Mouse (Mus musculus) midbrain, embryonic 14.5 days (tissue): Measurements from ENCODE around the gene Gm28557. TPM values are rescaled to one million over a fixed set of nuclear protein-coding genes. Genes with fewer than 3 reads are reported as not detected.
A peak's percentile ranks its signal among the peaks of the same experiment; 100 is the strongest.
"Not testable (repeated sequence)": the region's sequence is repeated elsewhere in the genome, so short reads cannot be mapped to it uniquely, and the experiment has no call there.

Experiments
- ATAC-seq: fragments of 200-750 bp; cut with Nextera tagmentation; 2 replicates; pipeline ENCODE4 v1.8.0; 2017; ENCODE audit warnings: moderate number of reproducible peaks, moderate library complexity; ENCODE audit not compliant: low FRiP score, low TSS enrichment
- DNase-seq: peaks from one replicate; pipeline ENCODE4 v3.0.0-alpha.2; 2015
- H3K27ac ChIP-seq: fragments of 300-500 bp; sonication (generic); replicated peaks from 2 replicates; pipeline ENCODE4 v1.5.1; 2014; ENCODE audit warnings: mild to moderate bottlenecking, low read depth, low read length, moderate library complexity
- H3K27me3 ChIP-seq: fragments of 300-500 bp; sonication (generic); 2 replicates; pipeline ENCODE4 v1.6.1; 2014; ENCODE audit warnings: low read length, control low read depth, mixed read lengths; ENCODE audit not compliant: control insufficient read depth, insufficient read depth
- H3K36me3 ChIP-seq: fragments of 300-500 bp; sonication (generic); 2 replicates; pipeline ENCODE4 v1.6.1; 2014; ENCODE audit warnings: low read length, control low read depth; ENCODE audit not compliant: control insufficient read depth, insufficient read depth
- H3K4me1 ChIP-seq: fragments of 300-500 bp; sonication (generic); 2 replicates; pipeline ENCODE4 v1.6.1; 2014; ENCODE audit warnings: mild to moderate bottlenecking, antibody characterized with exemption, low read length, control low read depth; ENCODE audit not compliant: control insufficient read depth, insufficient read depth
- H3K4me2 ChIP-seq: fragments of 300-500 bp; sonication (generic); 2 replicates; pipeline ENCODE4 v1.6.1; 2014; ENCODE audit warnings: mild to moderate bottlenecking, low read length, moderate library complexity
- H3K4me3 ChIP-seq: fragments of 300-500 bp; sonication (generic); replicated peaks from 2 replicates; pipeline ENCODE4 v1.5.1; 2014; ENCODE audit warnings: low read depth, low read length
- H3K9ac ChIP-seq: fragments of 300-500 bp; sonication (generic); replicated peaks from 2 replicates; pipeline ENCODE4 v1.6.1; 2014; ENCODE audit warnings: mild to moderate bottlenecking, low read length, moderate library complexity
- H3K9me3 ChIP-seq: fragments of 300-500 bp; sonication (generic); 2 replicates; pipeline ENCODE4 v1.6.1; 2016; ENCODE audit warnings: low read length, control low read depth, mixed read lengths; ENCODE audit not compliant: control insufficient read depth
- WGBS: fragments of 180-500 bp; shearing (Covaris S2); extraction: QIAGEN DNeasy Blood & Tissue Kit; methylation state at CpG from one replicate; pipeline ENCODE4 v1.1.7; 2014; 5-methylcytosine and 5-hydroxymethylcytosine counted together
- polyA plus RNA-seq: library from polyadenylated mRNA; unstranded; fragments of >200 nt; fragmentation: Nextera tagmentation; extraction: Ambion mirVana; gene quantifications from 2 replicates; pipeline ENCODE4 v1.2.1, GENCODE M21; 2014

Gene Gm28557
- polyA plus RNA-seq: 1.0 and 2.0 TPM in 2 replicates

GRCm38 (mm10) chr13:67108194-67108820, at the start of gene Gm28557:
Gm28557 (minus strand) TSS chr13:67108604.
- 0 out of 2 replicates have a peak within 1 kb of the TSS, but pooled peaks have one; percentile 43 for H3K27ac ChIP-seq
- H3K36me3 ChIP-seq: no peaks in the 10 kb centered on the region
- DNase-seq (peak; percentile 98), ATAC-seq (peak; percentile 97)
- peak within 1 kb of the TSS; percentile 61 for H3K9ac ChIP-seq
- no peaks in the 10 kb centered on the region for H3K27me3 ChIP-seq
- under 1% methylated on average over 17 of the region's 17 CpGs for WGBS
- H3K4me2 ChIP-seq: peak within 1 kb of the TSS; percentile 76
- H3K4me1 ChIP-seq: peaks cover 4% of the 10 kb centered on the region; the same call in 1 of the 2 replicates
- no peaks in the 10 kb centered on the region for H3K9me3 ChIP-seq
- H3K4me3 ChIP-seq: peak within 1 kb of the TSS; percentile 46

GRCm38 (mm10) chr13:67128038-67128721, 19.8 kb upstream of the Gm28557 start:
- Histone ChIP-seq H3K27ac (peak overlapping the region; percentile 68), H3K27me3 (no peaks in the 10 kb centered on the region), H3K4me2 (peak overlapping the region; percentile 78), H3K4me3 (peak overlapping the region; percentile 55), H3K9me3 (no peaks in the 10 kb centered on the region), H3K9ac (peak overlapping the region; percentile 74), H3K36me3 (no peaks in the 10 kb centered on the region), H3K4me1 (peaks cover 6% of the 10 kb centered on the region)
- DNase-seq: peak; percentile 94
- WGBS: under 1% methylated on average over 18 of the region's 18 CpGs
- peak; percentile 97 for ATAC-seq

DNA sequence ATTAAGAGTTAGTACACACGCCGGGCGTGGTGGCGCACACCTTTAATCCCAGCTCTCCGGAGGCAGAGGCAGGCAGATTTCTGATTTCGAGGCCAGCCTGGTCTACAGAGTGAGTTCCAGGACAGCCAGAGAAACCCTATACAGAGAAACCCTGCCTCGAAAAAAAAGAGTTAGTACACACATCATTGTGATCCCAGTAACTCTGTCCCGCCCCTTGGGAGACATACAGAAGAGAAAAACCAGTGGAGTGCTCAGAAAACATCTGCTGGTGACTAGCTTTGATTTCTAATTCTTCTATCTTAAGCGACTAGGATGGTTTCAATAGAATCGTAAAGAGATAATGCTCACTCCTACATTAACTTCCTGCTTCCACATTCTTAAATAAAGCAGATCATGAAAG, 19.1 kb upstream of the Gm28557 start:
- peak overlapping the region; percentile 78 for H3K4me2 ChIP-seq
- H3K36me3 ChIP-seq, H3K9me3 ChIP-seq, H3K27me3 ChIP-seq, H3K4me1 ChIP-seq: not testable (repeated sequence)
- H3K9ac ChIP-seq: peak overlapping the region; percentile 74; the same call in 1 of the 2 replicates
- ATAC-seq (peak; percentile 5), DNase-seq (peak; percentile 6)
- 0 out of 2 replicates have a peak overlapping the region, but pooled peaks have one; percentile 17 for H3K27ac ChIP-seq
- H3K4me3 ChIP-seq: peak overlapping the region; percentile 55
- WGBS: 81% methylated on average over 10 of the region's 10 CpGs

GRCm38 (mm10) chr13:67124460-67124859, 16.1 kb upstream of the Gm28557 start:
- no peak overlapping the region for H3K9ac ChIP-seq
- no peaks in the 10 kb centered on the region for H3K36me3 ChIP-seq
- no peaks in the 10 kb centered on the region for H3K27me3 ChIP-seq
- no peak for DNase-seq
- 95% methylated on average over 1 of the region's 1 CpGs for WGBS
- no peaks in the 10 kb centered on the region for H3K9me3 ChIP-seq
- no peak overlapping the region for H3K4me3 ChIP-seq
- no peak overlapping the region for H3K4me2 ChIP-seq
- ATAC-seq: no peak
- H3K4me1 ChIP-seq: peaks cover 6% of the 10 kb centered on the region
- no peak overlapping the region for H3K27ac ChIP-seq

DNA sequence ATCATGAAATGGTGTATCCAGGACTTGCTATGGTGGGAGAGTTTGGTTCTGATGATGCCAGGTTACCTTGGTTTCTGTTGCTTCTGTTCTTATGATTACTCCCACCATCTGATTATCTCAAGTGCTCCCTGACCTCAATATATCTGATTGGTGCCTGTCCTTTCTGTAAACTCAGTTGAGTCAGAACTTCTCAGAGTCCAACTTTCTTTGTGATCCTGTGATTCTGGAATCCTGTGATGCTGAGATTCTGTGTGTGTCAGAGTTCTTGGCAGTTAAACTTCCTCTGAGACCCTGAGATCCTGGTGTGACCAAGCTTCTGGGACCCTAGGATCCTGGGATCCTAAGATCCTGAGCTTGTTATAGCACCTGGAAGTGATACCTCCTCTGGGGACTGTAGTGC, 13.0 kb upstream of the Gm28557 start, which contains the start of gene Zfp759:
TSS of gene Zfp759 (plus strand) at position 301 of the 400 bp plus-strand sequence.
- H3K9me3 ChIP-seq, H3K4me3 ChIP-seq, H3K9ac ChIP-seq, H3K36me3 ChIP-seq, ATAC-seq, DNase-seq, H3K27ac ChIP-seq, H3K4me2 ChIP-seq, H3K4me1 ChIP-seq, H3K27me3 ChIP-seq: not testable (repeated sequence)

DNA sequence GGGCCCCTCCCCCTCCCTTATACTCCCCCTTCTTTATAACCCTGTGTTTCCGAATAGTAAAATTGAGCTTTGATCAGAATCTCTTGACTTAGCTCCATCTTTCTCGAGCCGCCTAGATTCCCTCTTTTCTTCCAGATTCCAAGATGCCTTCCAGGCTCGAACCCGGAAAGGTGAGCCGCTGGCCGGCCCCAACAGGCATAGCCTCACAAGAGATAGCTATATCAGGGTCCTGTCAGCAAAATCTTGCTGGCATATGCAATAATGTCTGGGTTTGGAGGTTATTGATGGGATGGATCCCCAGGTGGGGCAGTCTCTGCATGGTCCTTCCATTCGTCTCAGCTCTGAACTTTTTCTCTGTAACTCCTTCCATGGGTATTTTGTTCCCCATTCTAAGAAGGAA, 7.8 kb upstream of the Gm28557 start, which contains the start of gene Rslcan18:
TSS of gene Rslcan18 (minus strand) at position 101 of the 400 bp plus-strand sequence.
- not testable (repeated sequence) for H3K9ac ChIP-seq, H3K27me3 ChIP-seq, H3K36me3 ChIP-seq, H3K4me3 ChIP-seq, ATAC-seq, H3K9me3 ChIP-seq, H3K27ac ChIP-seq, H3K4me2 ChIP-seq, DNase-seq, H3K4me1 ChIP-seq
- WGBS: 90% methylated on average over 8 of the region's 8 CpGs

- H3K4me2 ChIP-seq: no peak overlapping the region
- H3K36me3 ChIP-seq: no peaks in the 10 kb centered on the region
- no peak for DNase-seq
- no peaks in the 10 kb centered on the region for H3K4me1 ChIP-seq
- no peaks in the 10 kb centered on the region for H3K27me3 ChIP-seq
- no peak overlapping the region for H3K4me3 ChIP-seq
- 91% methylated on average over 2 of the region's 2 CpGs for WGBS
- no peak overlapping the region for H3K9ac ChIP-seq
- H3K9me3 ChIP-seq: no peaks in the 10 kb centered on the region
- no peak for ATAC-seq
- no peak overlapping the region for H3K27ac ChIP-seq
Observed at GRCm38 (mm10) chr13:67113287-67113686, 4.9 kb upstream of the Gm28557 start.

GRCm38 (mm10) chr13:67112096-67112495, 3.7 kb upstream of the Gm28557 start:
- no peaks in the 10 kb centered on the region for H3K36me3 ChIP-seq
- no peak overlapping the region for H3K4me3 ChIP-seq
- H3K4me2 ChIP-seq: no peak overlapping the region
- DNase-seq: no peak
- 81% methylated on average over 12 of the region's 12 CpGs for WGBS
- no peak for ATAC-seq
- no peak overlapping the region for H3K9ac ChIP-seq
- no peaks in the 10 kb centered on the region for H3K9me3 ChIP-seq
- peaks cover 4% of the 10 kb centered on the region; the same call in 1 of the 2 replicates for H3K4me1 ChIP-seq
- H3K27me3 ChIP-seq: no peaks in the 10 kb centered on the region
- no peak overlapping the region for H3K27ac ChIP-seq
